Mouse (Mus musculus) neural tube, embryonic 12.5 days (tissue): Measurements from ENCODE around the gene Zranb3. TPM values are rescaled to one million over a fixed set of nuclear protein-coding genes. Genes with fewer than 3 reads are reported as not detected.

Experiments used
- ATAC-seq: fragments of 200-750 bp; cut with Nextera tagmentation; 2 replicates; pipeline ENCODE4 v1.8.0; 2017; ENCODE audit warnings: low read depth, mild to moderate bottlenecking, moderate TSS enrichment, moderate library complexity; ENCODE audit not compliant: low FRiP score
- H3K27ac ChIP-seq: fragments of 300-500 bp; sonication (generic); 2 replicates; pipeline ENCODE4 v1.5.1; 2016
- H3K27me3 ChIP-seq: fragments of 300-500 bp; sonication (generic); replicated peaks from 2 replicates; pipeline ENCODE4 v1.6.1; 2016; ENCODE audit warnings: mild to moderate bottlenecking
- H3K36me3 ChIP-seq: fragments of 300-500 bp; sonication (generic); 2 replicates; pipeline ENCODE4 v1.6.1; 2016; ENCODE audit warnings: mild to moderate bottlenecking
- H3K4me1 ChIP-seq: fragments of 300-500 bp; sonication (generic); 2 replicates; pipeline ENCODE4 v1.6.1; 2016
- H3K4me2 ChIP-seq: fragments of 300-500 bp; sonication (generic); replicated peaks from 2 replicates; pipeline ENCODE4 v1.6.1; 2016; ENCODE audit warnings: mild to moderate bottlenecking
- H3K4me3 ChIP-seq: fragments of 300-500 bp; sonication (generic); 2 replicates; pipeline ENCODE4 v1.5.1; 2016
- H3K9ac ChIP-seq: fragments of 300-500 bp; sonication (generic); 2 replicates; pipeline ENCODE4 v1.6.1; 2016; ENCODE audit warnings: mild to moderate bottlenecking
- H3K9me3 ChIP-seq: fragments of 300-500 bp; sonication (generic); 2 replicates; pipeline ENCODE4 v1.6.1; 2016; ENCODE audit warnings: mild to moderate bottlenecking
- WGBS: fragments of 180-500 bp; shearing (Covaris S2); methylation state at CpG from one replicate; pipeline ENCODE4 v1.1.7; 2016; 5-methylcytosine and 5-hydroxymethylcytosine counted together
- polyA plus RNA-seq: library from polyadenylated mRNA; unstranded; fragments of >200 nt; fragmentation: Nextera tagmentation; extraction: Ambion mirVana; gene quantifications from 2 replicates; pipeline ENCODE4 v1.2.1, GENCODE M21; 2016

Zranb3 gene
- polyA plus RNA-seq, 1 experiment from 2014 or later: 8.4 TPM

GRCm38 (mm10) chr1:128078646-128079045 is 24.2 kb downstream of the Zranb3 start:
- H3K27me3 ChIP-seq: no peaks in the 10 kb centered on the region
- 94% methylated on average over 1 of the region's 1 CpGs for WGBS
- no peaks in the 10 kb centered on the region for H3K4me1 ChIP-seq
- H3K4me3 ChIP-seq: no peak overlapping the region
- no peak overlapping the region for H3K9ac ChIP-seq
- no peak overlapping the region for H3K4me2 ChIP-seq
- H3K27ac ChIP-seq: no peak overlapping the region
- ATAC-seq: no peak
- H3K36me3 ChIP-seq: no peaks in the 10 kb centered on the region
- H3K9me3 ChIP-seq: no peaks in the 10 kb centered on the region

GRCm38 (mm10) chr1:128077788-128078187 is 25.1 kb downstream of the Zranb3 start:
- Histone ChIP-seq H3K4me3 (no peak overlapping the region), H3K27me3 (no peaks in the 10 kb centered on the region), H3K9ac (no peak overlapping the region), H3K4me1 (no peaks in the 10 kb centered on the region), H3K27ac (no peak overlapping the region), H3K36me3 (no peaks in the 10 kb centered on the region), H3K4me2 (no peak overlapping the region), H3K9me3 (no peaks in the 10 kb centered on the region)
- WGBS: 95% methylated on average over 2 of the region's 2 CpGs
- no peak for ATAC-seq

DNA sequence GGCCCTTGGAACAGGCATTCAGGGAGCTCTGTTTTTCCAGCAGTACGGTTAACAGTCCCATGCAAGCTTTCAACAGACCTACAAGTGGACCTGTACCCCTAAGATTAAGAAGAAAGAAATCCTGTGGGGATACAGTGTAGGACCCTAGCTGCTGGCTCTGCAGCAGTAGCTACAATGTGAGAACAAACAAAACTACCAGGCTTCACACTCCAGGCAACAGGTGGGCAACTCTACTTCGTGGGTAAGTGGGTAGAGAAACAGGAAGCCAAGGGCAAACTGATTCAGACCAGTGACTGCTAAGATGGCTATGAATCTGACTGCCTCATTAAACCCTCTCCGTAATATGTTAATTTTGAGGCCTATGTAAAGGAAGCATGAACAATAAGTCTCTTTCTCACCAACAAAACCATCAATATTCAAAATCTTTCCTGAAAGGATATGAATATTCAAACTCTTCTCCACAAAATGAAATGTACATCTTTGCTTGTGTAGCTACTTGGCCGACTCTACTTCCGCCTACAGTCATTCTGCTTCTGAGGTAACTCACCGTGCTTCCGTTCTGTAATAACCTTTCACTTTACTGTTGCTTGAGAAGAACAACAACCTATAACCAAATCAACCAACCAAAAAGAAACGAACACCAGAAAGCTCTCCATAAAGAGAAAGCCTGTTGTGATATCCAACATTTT is 25.9 kb downstream of the Zranb3 start:
- H3K27me3 ChIP-seq: no peaks in the 10 kb centered on the region
- no peak overlapping the region for H3K27ac ChIP-seq

DNA sequence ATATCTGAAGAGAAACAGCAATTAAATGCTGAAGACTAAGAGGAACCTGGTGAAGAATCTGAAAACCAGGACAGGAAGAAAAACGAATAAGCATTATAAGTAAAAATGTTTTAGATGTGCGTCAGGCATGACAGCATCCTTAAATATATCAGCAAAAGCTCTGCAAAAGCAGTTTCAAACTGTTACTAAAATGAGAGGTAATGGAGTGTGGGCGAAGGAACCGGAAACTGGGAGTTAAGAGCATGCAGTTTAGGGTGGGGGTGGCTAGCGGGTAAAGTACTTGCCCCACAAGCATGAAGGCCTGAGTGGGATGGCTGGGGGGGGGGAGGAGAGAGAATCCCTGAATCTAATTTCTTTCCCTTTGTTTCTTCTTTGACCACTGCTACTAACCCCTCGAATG is 29.8 kb downstream of the Zranb3 start:
- Histone ChIP-seq H3K4me2 (no peak overlapping the region), H3K36me3 (no peaks in the 10 kb centered on the region), H3K4me3 (no peak overlapping the region), H3K9ac (no peak overlapping the region), H3K27ac (no peak overlapping the region), H3K27me3 (no peaks in the 10 kb centered on the region), H3K4me1 (no peaks in the 10 kb centered on the region), H3K9me3 (no peaks in the 10 kb centered on the region)
- no peak for ATAC-seq
- 97% methylated on average over 6 of the region's 6 CpGs for WGBS

More for the DNA sequence above, 25.9 kb downstream of the Zranb3 start:
- Histone ChIP-seq H3K4me1 (no peaks in the 10 kb centered on the region), H3K9me3 (no peaks in the 10 kb centered on the region), H3K9ac (no peak overlapping the region), H3K4me2 (no peak overlapping the region), H3K36me3 (no peaks in the 10 kb centered on the region), H3K4me3 (no peak overlapping the region)
- 87% methylated on average over 8 of the region's 8 CpGs for WGBS
- no peak for ATAC-seq

DNA sequence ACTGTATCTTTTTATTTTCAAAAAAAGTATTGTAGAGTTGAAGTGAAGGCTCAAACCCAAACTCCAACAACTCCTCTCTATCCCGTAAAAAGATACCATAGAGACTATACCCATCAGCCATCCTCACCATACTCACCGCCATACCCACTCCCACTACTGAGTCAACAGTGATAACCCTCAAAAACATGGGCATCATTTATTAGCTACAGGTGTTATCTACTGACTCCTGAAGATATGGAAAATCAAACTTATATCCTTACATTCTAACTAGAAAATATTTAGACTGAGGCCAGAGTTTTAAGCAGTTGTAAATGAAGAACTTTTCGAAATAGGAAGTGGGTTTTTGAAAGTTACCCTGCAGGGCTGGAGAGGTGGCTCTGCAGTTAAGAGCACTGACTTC is 32.8 kb downstream of the Zranb3 start:
- H3K4me2 ChIP-seq: no peak overlapping the region
- H3K4me3 ChIP-seq: no peak overlapping the region
- no peaks in the 10 kb centered on the region for H3K27me3 ChIP-seq
- no peak overlapping the region for H3K9ac ChIP-seq
- WGBS: 94% methylated on average over 3 of the region's 3 CpGs
- H3K4me1 ChIP-seq: no peaks in the 10 kb centered on the region
- H3K9me3 ChIP-seq: no peaks in the 10 kb centered on the region
- 0 out of 2 replicates have a peak, but pooled peaks cover 2% of the 10 kb centered on the region for H3K36me3 ChIP-seq
- ATAC-seq: no peak
- no peak overlapping the region for H3K27ac ChIP-seq

GRCm38 (mm10) chr1:128068945-128069397 is 33.9 kb downstream of the Zranb3 start:
- no peak for ATAC-seq
- Histone ChIP-seq H3K4me1 (no peaks in the 10 kb centered on the region), H3K9ac (no peak overlapping the region), H3K36me3 (0 out of 2 replicates have a peak, but pooled peaks cover 2% of the 10 kb centered on the region), H3K9me3 (no peaks in the 10 kb centered on the region), H3K4me3 (no peak overlapping the region), H3K4me2 (no peak overlapping the region), H3K27me3 (no peaks in the 10 kb centered on the region), H3K27ac (no peak overlapping the region)
- 78% methylated on average over 2 of the region's 2 CpGs for WGBS

GRCm38 (mm10) chr1:128064716-128065115 is 38.1 kb downstream of the Zranb3 start:
- no peaks in the 10 kb centered on the region for H3K4me1 ChIP-seq
- no peaks in the 10 kb centered on the region for H3K27me3 ChIP-seq
- H3K4me3 ChIP-seq: no peak overlapping the region
- no peak for ATAC-seq
- H3K9me3 ChIP-seq: no peaks in the 10 kb centered on the region
- no peak overlapping the region for H3K9ac ChIP-seq
- H3K27ac ChIP-seq: no peak overlapping the region
- H3K36me3 ChIP-seq: 0 out of 2 replicates have a peak, but pooled peaks cover 2% of the 10 kb centered on the region
- no peak overlapping the region for H3K4me2 ChIP-seq
- WGBS: 93% methylated on average over 6 of the region's 6 CpGs

- Histone ChIP-seq H3K4me2 (no peak overlapping the region), H3K9ac (no peak overlapping the region), H3K27ac (no peak overlapping the region), H3K9me3 (no peaks in the 10 kb centered on the region), H3K27me3 (no peaks in the 10 kb centered on the region), H3K4me3 (no peak overlapping the region), H3K36me3 (0 out of 2 replicates have a peak, but pooled peaks cover 2% of the 10 kb centered on the region), H3K4me1 (no peaks in the 10 kb centered on the region)
- ATAC-seq: no peak
- WGBS: 92% methylated on average over 1 of the region's 1 CpGs
Measured at GRCm38 (mm10) chr1:128062167-128062566, 40.7 kb downstream of the Zranb3 start.

DNA sequence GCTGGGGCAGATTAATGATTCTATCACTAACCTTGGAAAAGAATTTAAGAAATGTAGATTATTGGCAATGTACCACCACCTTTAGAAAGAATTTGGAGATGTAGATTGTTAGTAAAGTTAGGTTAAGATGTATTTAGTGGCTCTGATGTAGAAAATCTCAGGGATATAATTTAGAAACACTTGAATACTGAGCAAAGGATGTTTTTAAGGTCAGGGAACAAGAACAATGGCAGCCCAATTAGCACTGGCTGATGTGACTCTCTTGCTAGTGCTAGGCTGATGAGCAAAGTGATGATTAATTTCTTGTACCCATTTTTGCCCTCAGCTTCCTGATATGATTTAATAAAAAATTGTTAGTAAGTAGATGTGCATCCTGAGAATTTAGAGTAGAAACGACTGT is 41.4 kb downstream of the Zranb3 start:
- H3K27me3 ChIP-seq: no peaks in the 10 kb centered on the region
- H3K4me1 ChIP-seq: no peaks in the 10 kb centered on the region
- WGBS: 83% methylated on average over 1 of the region's 1 CpGs
- H3K36me3 ChIP-seq: no peaks in the 10 kb centered on the region
- no peak overlapping the region for H3K4me2 ChIP-seq
- H3K9ac ChIP-seq: no peak overlapping the region
- no peak overlapping the region for H3K27ac ChIP-seq
- H3K4me3 ChIP-seq: no peak overlapping the region
- ATAC-seq: no peak
- H3K9me3 ChIP-seq: no peaks in the 10 kb centered on the region

DNA sequence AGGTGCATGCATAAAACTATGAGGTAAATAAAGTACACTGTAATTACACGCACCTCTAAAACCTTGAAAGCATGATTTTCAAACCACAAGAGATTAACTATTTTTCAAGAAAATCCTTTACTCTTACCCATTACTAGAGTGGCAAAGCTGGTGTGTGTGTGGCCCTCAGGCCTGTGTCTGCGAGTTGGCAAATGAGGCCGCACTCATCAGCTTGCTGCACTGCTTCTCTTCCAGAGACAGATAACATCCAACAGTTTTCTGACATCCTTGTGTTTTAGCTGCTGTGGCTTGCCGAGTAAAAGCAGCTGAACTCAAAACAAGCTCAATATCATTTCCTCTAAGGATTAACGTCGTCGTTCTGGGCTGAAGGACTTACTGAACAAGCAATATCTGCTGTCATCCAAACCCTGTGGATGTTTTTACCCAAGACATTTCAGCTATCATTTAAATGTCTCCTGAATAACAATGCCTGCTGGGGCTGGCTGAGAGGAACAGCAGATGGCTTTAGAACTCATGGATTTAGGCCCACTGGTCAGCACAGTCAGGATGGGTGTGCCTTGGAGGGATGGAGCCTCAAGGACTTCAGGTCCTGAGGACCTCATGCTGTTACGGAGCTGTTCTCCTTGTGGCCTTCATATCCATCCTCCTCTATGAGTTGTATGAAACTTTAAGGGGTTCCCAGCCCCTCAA is 42.0 kb downstream of the Zranb3 start:
- Histone ChIP-seq H3K27me3 (no peaks in the 10 kb centered on the region), H3K4me2 (no peak overlapping the region), H3K4me3 (no peak overlapping the region), H3K27ac (no peak overlapping the region), H3K9ac (no peak overlapping the region), H3K36me3 (no peaks in the 10 kb centered on the region), H3K9me3 (no peaks in the 10 kb centered on the region), H3K4me1 (no peaks in the 10 kb centered on the region)
- 76% methylated on average over 8 of the region's 8 CpGs for WGBS
- ATAC-seq: no peak

GRCm38 (mm10) chr1:128058625-128059024 is 44.2 kb downstream of the Zranb3 start:
- H3K9ac ChIP-seq: no peak overlapping the region
- H3K4me1 ChIP-seq: no peaks in the 10 kb centered on the region
- no peaks in the 10 kb centered on the region for H3K27me3 ChIP-seq
- no peak for ATAC-seq
- H3K36me3 ChIP-seq: no peaks in the 10 kb centered on the region
- WGBS: 95% methylated on average over 5 of the region's 5 CpGs
- no peak overlapping the region for H3K4me3 ChIP-seq
- no peak overlapping the region for H3K4me2 ChIP-seq
- no peak overlapping the region for H3K27ac ChIP-seq
- no peaks in the 10 kb centered on the region for H3K9me3 ChIP-seq

DNA sequence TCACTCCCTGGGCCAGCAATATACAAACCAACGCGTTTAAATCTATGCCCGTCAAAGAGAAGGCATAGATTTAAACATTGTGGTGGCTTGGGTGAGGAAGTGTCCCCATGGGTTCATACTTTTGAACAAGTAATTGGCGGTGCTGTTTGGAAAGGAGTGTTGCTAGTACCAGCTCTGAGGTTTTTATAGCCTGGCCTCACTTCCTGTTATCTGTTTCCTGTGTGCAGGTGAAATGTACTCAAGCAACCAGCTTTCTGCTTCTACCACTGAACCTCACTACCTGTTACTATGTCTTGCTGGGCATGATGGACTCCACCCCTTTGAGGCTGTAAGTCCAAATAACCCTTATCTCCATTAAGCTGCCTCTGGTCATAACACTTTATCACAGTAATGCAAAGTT is 45.6 kb downstream of the Zranb3 start:
- Histone ChIP-seq H3K9me3 (no peaks in the 10 kb centered on the region), H3K4me1 (no peaks in the 10 kb centered on the region), H3K9ac (no peak overlapping the region), H3K27ac (no peak overlapping the region), H3K36me3 (no peaks in the 10 kb centered on the region), H3K4me2 (no peak overlapping the region), H3K27me3 (no peaks in the 10 kb centered on the region), H3K4me3 (no peak overlapping the region)
- 93% methylated on average over 4 of the region's 4 CpGs for WGBS
- no peak for ATAC-seq
